Comparison of ENCODE assay signal across 8 mouse cellular contexts in genomic region chr7:104603173-104603572, GRCm38 (mm10). TPM values are rescaled to one million over a fixed set of nuclear protein-coding genes. Genes with fewer than 3 reads are reported as not detected.
A peak's percentile ranks its signal among the peaks of the same experiment; 100 is the strongest.
DNase-seq lines count a peak whose midpoint lies in the region; ATAC-seq and TF ChIP-seq lines count a peak whose summit lies in the region.
"Had no signal": no experiment of that assay in that cellular context is flagged by ENCODE, and none has a peak within 500 bp of the region (broad histone marks: within the 10 kb centered on the region; RNA-seq: fewer than 3 reads in every experiment).

No protein-coding gene starts in this region.

- no peak overlapping the region for H3K27ac ChIP-seq in MEL (ENCODE audit: control insufficient read depth, low read depth, low read length)

- ATAC-seq in frontal cortex, adult (ENCODE audit: low TSS enrichment): no peak

- TF ChIP-seq POLR2A in MEL (IDR thresholded peaks at IDR 0.05; ENCODE audit: control insufficient read depth in 1 of 2, insufficient read depth in 1 of 2, low read depth in 1 of 2, low read length in 2 of 2, poor library complexity in 1 of 2): no peak

- DNase-seq in left cerebral cortex, postnatal 14 days (ENCODE audit: low spot score in 2 of 2): peak; percentile 5
- DNase-seq in left cerebral cortex, postnatal 36 days (ENCODE audit: low spot score in 2 of 2): no peak
- DNase-seq in MEL (ENCODE audit: low read depth, low spot score): peak; percentile 57
- peak; percentile 37 for DNase-seq in c-Kit-positive CD71-negative TER-119-negative erythroid progenitor cells, embryonic 14.5 days (ENCODE audit: low read depth)
- peak; percentile 62 for DNase-seq in kidney, postnatal 4 days
- peak; percentile 20 for DNase-seq in spleen, adult 12 weeks (ENCODE audit: low spot score)

- no peaks in the 10 kb centered on the region for H3K27me3 ChIP-seq in MEL (ENCODE audit: control insufficient read depth in 1 of 2, insufficient read depth in 2 of 2, low read length in 2 of 2)

- no peak for TF ChIP-seq EP300 in MEL (IDR thresholded peaks at IDR 0.05; ENCODE audit: low read depth in 1 of 2, low read length in 2 of 2)

- H3K9ac ChIP-seq in MEL (ENCODE audit: control insufficient read depth, low read depth, low read length, poor library complexity, severe bottlenecking): no peak overlapping the region

- no peak overlapping the region for H3K4me3 ChIP-seq in MEL (ENCODE audit: control insufficient read depth in 1 of 2, insufficient read depth in 1 of 2, low read depth in 2 of 2, low read length in 2 of 2)

- TF ChIP-seq RAD21 in MEL (IDR thresholded peaks at IDR 0.05; ENCODE audit: low read depth, low read length): peak; percentile 76

- no peaks in the 10 kb centered on the region for H3K4me1 ChIP-seq in MEL (ENCODE audit: control insufficient read depth in 1 of 2, insufficient read depth in 2 of 2, low read length in 2 of 2)

- no peaks in the 10 kb centered on the region for H3K36me3 ChIP-seq in MEL (ENCODE audit: control insufficient read depth in 1 of 2, insufficient read depth in 2 of 2, low read length in 2 of 2)

- TF ChIP-seq CTCF in MEL (IDR thresholded peaks at IDR 0.05 in 2 of 3, conservative IDR thresholded peaks at IDR 0.05 in 1 of 3; ENCODE audit: control insufficient read depth in 1 of 3, insufficient read depth in 1 of 3, low read depth in 2 of 3, low read length in 3 of 3, poor library complexity in 1 of 3, severe bottlenecking in 1 of 3): peak; percentile 68 to 83 (median 77)

- H3K9me3 ChIP-seq in MEL (replicated peaks; ENCODE audit: insufficient read depth, low read length): no peaks in the 10 kb centered on the region

- H3K79me2 ChIP-seq in MEL (ENCODE audit: control insufficient read depth, insufficient read depth, low read length, poor library complexity): no peaks in the 10 kb centered on the region

- intact Hi-C loops in left cerebral cortex, postnatal 14 days (cut with DNase I): no loop called here
- intact Hi-C loops in left cerebral cortex, postnatal 36 days (cut with DNase I): no loop called here

TF ChIP-seq in MEL, 35 proteins besides CTCF, POLR2A, EP300 and RAD21:
- TF ChIP-seq ZKSCAN1 (IDR thresholded peaks at IDR 0.05; ENCODE audit: low read depth, low read length) (no peak), MYC (IDR thresholded peaks at IDR 0.05; ENCODE audit: low read depth, low read length) (0 out of 2 replicates have a peak, but pooled peaks have one; percentile 52), TCF12 (IDR thresholded peaks at IDR 0.05; ENCODE audit: low read depth, low read length) (no peak), RCOR1 (IDR thresholded peaks at IDR 0.05; ENCODE audit: low read depth, low read length) (no peak), MAX (IDR thresholded peaks at IDR 0.05; ENCODE audit: low read length) (peak; percentile 61; the same call in 1 of the 2 replicates), ZC3H11A (IDR thresholded peaks at IDR 0.05; ENCODE audit: low read depth, low read length) (peak; percentile 61), JUND (IDR thresholded peaks at IDR 0.05; ENCODE audit: low read depth, low read length) (no peak), CHD1 (IDR thresholded peaks at IDR 0.05; ENCODE audit: low read depth, low read length) (no peak), USF1 (IDR thresholded peaks at IDR 0.05; ENCODE audit: low read depth, low read length) (peak; percentile 45; the same call in 1 of the 2 replicates), TAL1 (IDR thresholded peaks at IDR 0.05; ENCODE audit: low read length) (no peak), BHLHE40 (IDR thresholded peaks at IDR 0.05; ENCODE audit: borderline replicate concordance, low read depth, low read length) (peak; percentile 84), ZNF384 (IDR thresholded peaks at IDR 0.05; ENCODE audit: low read depth, low read length) (no peak), MEF2A (IDR thresholded peaks at IDR 0.05; ENCODE audit: extremely low read depth, insufficient replicate concordance, low read depth, low read length, poor library complexity, severe bottlenecking) (no peak), CHD2 (IDR thresholded peaks at IDR 0.05; ENCODE audit: low read length) (no peak), SMC3 (IDR thresholded peaks at IDR 0.05; ENCODE audit: low read depth, low read length) (peak; percentile 77), ZMIZ1 (IDR thresholded peaks at IDR 0.05; ENCODE audit: low read depth, low read length) (no peak)

RNA-seq across cellular contexts. Expression of gene Olfr655, which starts 1.6 kb away (rescaled TPM):
- not detected for total RNA-seq in left cerebral cortex, postnatal 14 days (2021)
- not detected for total RNA-seq in left cerebral cortex, postnatal 36 days (2021)
- total RNA-seq in MEL (2012; rRNA removed): not detected in 2 replicates
- polyA plus RNA-seq in MEL (2012; ENCODE audit: insufficient read depth in 1 of 2, insufficient read length in 2 of 2, low read depth in 1 of 2, low replicate concordance in 2 of 2, missing spikeins in 1 of 2): 1 to 10 TPM in 1 of 2 experiments, not detected in 1; 1.3 TPM
- polyA plus RNA-seq: stomach, embryonic 16.5 days had no signal

RNA-seq across cellular contexts. Expression of gene Olfr656, which starts 10.6 kb away (rescaled TPM):
- not detected for total RNA-seq in left cerebral cortex, postnatal 14 days (2021)
- total RNA-seq in left cerebral cortex, postnatal 36 days (2021): not detected
- total RNA-seq in MEL (2012; rRNA removed): not detected in 2 replicates
- polyA plus RNA-seq in MEL (2012; ENCODE audit: insufficient read depth in 1 of 2, insufficient read length in 2 of 2, low read depth in 1 of 2, low replicate concordance in 2 of 2, missing spikeins in 1 of 2): not detected
- polyA plus RNA-seq: stomach, embryonic 16.5 days had no signal

RNA-seq across cellular contexts. Expression of gene Olfr654, which starts 16.3 kb away (rescaled TPM):
- total RNA-seq in left cerebral cortex, postnatal 14 days (2021): not detected
- total RNA-seq in left cerebral cortex, postnatal 36 days (2021): not detected
- total RNA-seq in MEL (2012; rRNA removed): not detected in 2 replicates
- polyA plus RNA-seq in MEL (2012; ENCODE audit: insufficient read depth in 1 of 2, insufficient read length in 2 of 2, low read depth in 1 of 2, low replicate concordance in 2 of 2, missing spikeins in 1 of 2): not detected
- polyA plus RNA-seq: stomach, embryonic 16.5 days had no signal

RNA-seq across cellular contexts. Expression of gene Olfr657, which starts 21.4 kb away (rescaled TPM):
- not detected for total RNA-seq in left cerebral cortex, postnatal 14 days (2021)
- not detected for total RNA-seq in left cerebral cortex, postnatal 36 days (2021)
- not detected in 2 replicates for total RNA-seq in MEL (2012; rRNA removed)
- not detected for polyA plus RNA-seq in MEL (2012; ENCODE audit: insufficient read depth in 1 of 2, insufficient read length in 2 of 2, low read depth in 1 of 2, low replicate concordance in 2 of 2, missing spikeins in 1 of 2)
- polyA plus RNA-seq: stomach, embryonic 16.5 days had no signal

RNA-seq across cellular contexts. Expression of gene Olfr653, which starts 26.1 kb away (rescaled TPM):
- not detected for total RNA-seq in left cerebral cortex, postnatal 14 days (2021)
- not detected for total RNA-seq in left cerebral cortex, postnatal 36 days (2021)
- not detected in 2 replicates for total RNA-seq in MEL (2012; rRNA removed)
- polyA plus RNA-seq in MEL (2012; ENCODE audit: insufficient read depth in 1 of 2, insufficient read length in 2 of 2, low read depth in 1 of 2, low replicate concordance in 2 of 2, missing spikeins in 1 of 2): not detected
- polyA plus RNA-seq: stomach, embryonic 16.5 days had no signal

Comparison
In these comparisons a context has a peak if more than half of its experiments do, and no peak if none do; other contexts are left out.
1. DNase-seq: peak in left cerebral cortex, postnatal 14 days (2 of 2), MEL (single experiment), c-Kit-positive CD71-negative TER-119-negative erythroid progenitor cells, embryonic 14.5 days (single experiment), kidney, postnatal 4 days (2 of 2) and spleen, adult 12 weeks (single experiment); none in left cerebral cortex, postnatal 36 days (0 of 2).